Mouse (Mus musculus) bone marrow macrophage, adult 2 months (primary cell): ENCODE measurements around the gene Gpatch4.

Experiments used
- CTCF ChIP-seq: IDR thresholded peaks from 2 replicates; pipeline ENCODE4 v1.5.1; 2012; ENCODE audit warnings: low read depth, mild to moderate bottlenecking, low read length, moderate library complexity
- POLR2A ChIP-seq: IDR thresholded peaks from 2 replicates; pipeline ENCODE4 v1.6.1; 2012; ENCODE audit warnings: mild to moderate bottlenecking, low read depth, low read length, borderline replicate concordance

DNA sequence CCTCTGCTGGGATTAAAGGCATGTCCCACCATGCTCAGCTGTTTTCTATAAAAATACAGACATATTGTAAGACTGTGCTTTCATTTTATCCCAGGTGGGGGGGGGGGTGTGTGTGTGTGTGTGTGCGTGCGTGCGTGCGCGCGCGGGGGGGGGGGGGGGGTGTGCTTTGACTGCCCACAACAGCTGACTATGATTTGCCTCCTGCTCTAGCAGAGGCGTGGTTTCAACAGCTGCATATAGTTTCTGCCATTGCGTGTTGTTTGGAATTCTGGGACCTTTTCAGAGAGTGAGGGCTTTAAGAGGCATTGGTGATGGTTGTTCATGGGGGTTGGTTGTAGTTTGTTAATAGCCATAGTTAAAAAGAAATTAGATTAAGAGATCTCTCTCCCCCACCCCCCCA lies 42.6 kb downstream of the Gpatch4 start:
- TF ChIP-seq POLR2A, result no peak
- no peak for TF ChIP-seq CTCF
